Mouse (Mus musculus) kidney, adult 9 months (tissue): ENCODE data around the gene Trim26.

Experiments
- DNase-seq: peaks from one replicate; pipeline ENCODE4 v3.0.0; 2022

The Trim26 gene

GRCm38 (mm10) chr17:36900691-36901090, 63.8 kb downstream of the Trim26 start:
- DNase-seq = no peak

GRCm38 (mm10) chr17:36903651-36904050, 66.7 kb downstream of the Trim26 start:
- DNase-seq = no peak

GRCm38 (mm10) chr17:36908235-36908634, 71.3 kb downstream of the Trim26 start:
- no peak for DNase-seq
